Mouse (Mus musculus): ENCODE results near the gene Hs6st3.
A peak's percentile ranks its signal among the peaks of the same experiment; 100 is the strongest.

- peak; percentile 8; the same call in 1 of the 2 replicates for TF ChIP-seq CTCF (IDR thresholded peaks at IDR 0.05; ENCODE audit: low read depth)
- TF ChIP-seq EP300 (IDR thresholded peaks at IDR 0.05; ENCODE audit: low read depth) = no peak
Observed at GRCm38 (mm10) chr14:119820562-119820961, 682.4 kb downstream of the Hs6st3 start.
